Mouse (Mus musculus) lung, adult 2 months (tissue): ENCODE results near the gene Nat9.

ENCODE experiments used
- CTCF ChIP-seq: fragments of 200-500 bp; IDR thresholded peaks from 2 replicates; pipeline ENCODE4 v1.5.1; 2011; ENCODE audit warnings: mild to moderate bottlenecking, low read length, control low read depth; ENCODE audit not compliant: insufficient read depth
- POLR2A ChIP-seq: fragments of 200-500 bp; IDR thresholded peaks from 2 replicates; pipeline ENCODE4 v1.6.1; 2011; ENCODE audit warnings: low read depth, mild to moderate bottlenecking, control low read depth, low read length, borderline replicate concordance; ENCODE audit errors: extremely low read depth

DNA sequence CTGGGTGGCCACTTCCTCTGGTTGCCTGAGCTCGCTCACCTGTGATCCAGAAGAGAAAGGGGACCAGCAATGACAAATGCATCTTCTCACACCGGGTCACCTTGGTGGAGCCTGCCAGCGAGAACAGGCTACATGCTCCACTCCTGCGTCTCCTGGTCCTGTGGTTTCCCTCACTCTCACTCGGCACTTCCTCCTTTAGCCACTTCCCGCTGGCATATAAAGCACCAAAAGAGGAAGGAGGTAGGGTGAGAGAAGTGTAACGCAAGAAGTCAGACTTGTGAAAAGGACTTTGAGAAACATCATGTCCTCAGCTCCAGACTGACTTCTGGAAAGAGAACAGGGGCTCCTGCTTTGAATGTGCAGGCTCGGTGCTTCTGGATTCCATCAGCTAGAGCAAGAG is 53.9 kb downstream of the Nat9 start, which contains the start of gene Cd300lf:
- TF ChIP-seq POLR2A (peak; percentile 46; the same call in 1 of the 2 replicates), CTCF (no peak)
